Mouse (Mus musculus) natural killer cell, adult 2 months (primary cell): ENCODE measurements at regions not wholly inside any gene's neighbourhood (a gene's known extent, or its start where the extent isn't known, plus 50 kb on each side); places are given as distances from the start of the nearest gene placed in this dataset.

Experiments
- DNase-seq, 2 experiments: peaks; one replicate each; pipeline ENCODE4 v3.0.0; 2022; ENCODE audit warnings: low spot score in 2 of 2

GRCm38 (mm10) chr2:26787312-26787711 lies 77.5 kb downstream of the Abo start:
- DNase-seq = no peak

DNA sequence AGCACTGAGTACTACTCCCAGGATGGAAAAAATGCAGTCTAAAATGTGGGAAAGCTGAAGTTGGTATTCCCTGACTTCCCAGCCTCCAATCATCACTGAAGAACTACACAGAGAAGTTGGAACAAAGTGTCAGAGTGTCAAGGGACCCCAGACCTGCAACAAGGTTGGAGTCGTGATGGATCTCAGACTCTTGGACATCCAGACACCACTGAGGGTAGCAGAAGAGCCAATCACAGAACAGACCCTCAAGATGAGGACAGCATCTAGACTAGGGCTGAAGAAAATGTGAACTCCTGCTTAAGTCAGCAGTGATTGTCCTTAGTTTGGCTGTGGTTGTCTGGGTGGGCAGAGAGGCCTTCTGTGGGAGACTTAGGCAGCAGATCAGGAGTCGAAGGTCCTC lies 87.8 kb downstream of the Abo start:
- no peak for DNase-seq

DNA sequence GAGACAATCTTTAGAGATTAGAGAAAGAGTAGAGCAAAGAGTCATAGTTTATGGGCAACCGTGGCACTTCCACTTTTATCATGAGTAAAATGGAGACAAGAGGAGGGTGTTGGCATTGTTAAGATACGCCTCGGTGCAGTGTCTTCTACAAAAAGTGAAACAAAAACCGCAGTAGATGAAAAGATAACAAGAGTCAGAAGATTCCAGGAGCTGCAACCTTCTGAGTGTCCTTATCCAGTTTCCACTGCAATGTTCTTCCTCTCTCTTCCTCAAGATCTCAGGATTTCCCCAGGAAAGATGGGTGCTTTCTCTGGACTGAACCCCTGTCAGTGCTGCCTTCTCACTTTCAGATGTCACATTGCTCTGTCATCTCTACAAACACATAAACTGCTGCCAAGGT lies 82.3 kb upstream of the Lcn4 start:
- no peak for DNase-seq

DNA sequence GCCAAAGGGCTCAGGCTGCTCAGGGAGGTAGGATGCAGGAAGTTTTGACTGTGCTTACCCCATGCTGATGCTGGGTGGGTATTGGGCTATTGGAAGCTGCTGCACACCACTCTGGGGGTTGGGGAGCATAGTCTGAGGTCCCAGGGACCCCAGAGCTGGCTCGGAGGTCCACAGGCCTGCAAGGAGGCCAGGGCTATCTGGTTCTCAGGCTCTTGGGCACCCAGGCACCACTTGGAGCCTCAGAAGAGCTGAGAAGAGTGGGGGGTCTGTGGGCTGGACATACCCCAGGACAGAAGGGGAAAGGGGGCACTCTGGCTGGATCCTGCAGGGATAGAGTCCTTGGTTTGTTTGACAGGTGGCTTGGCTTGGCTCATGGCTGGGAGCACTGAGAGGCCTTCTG lies 80.8 kb upstream of the Lcn4 start:
- DNase-seq = no peak

DNA sequence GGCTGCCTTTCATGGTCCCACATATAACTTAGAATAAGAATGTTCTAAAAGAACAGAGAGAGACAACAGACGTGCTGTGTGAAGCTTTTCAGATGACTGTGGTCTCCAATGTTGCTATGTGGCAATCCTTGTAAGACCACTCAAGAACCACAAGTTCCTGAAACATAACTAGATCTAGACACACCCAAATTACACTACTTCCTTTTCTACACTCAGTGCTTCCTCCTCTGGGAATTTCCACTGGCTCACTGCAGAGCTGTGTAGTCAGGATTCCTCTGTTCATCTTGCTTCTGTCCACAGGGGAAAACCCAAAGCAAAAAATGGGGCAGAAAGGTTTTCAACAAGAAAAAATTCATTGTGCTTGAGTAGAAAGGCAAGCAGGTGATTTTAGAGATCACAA lies 73.3 kb upstream of the Lcn4 start:
- peak; percentile 12 to 16 for DNase-seq

DNA sequence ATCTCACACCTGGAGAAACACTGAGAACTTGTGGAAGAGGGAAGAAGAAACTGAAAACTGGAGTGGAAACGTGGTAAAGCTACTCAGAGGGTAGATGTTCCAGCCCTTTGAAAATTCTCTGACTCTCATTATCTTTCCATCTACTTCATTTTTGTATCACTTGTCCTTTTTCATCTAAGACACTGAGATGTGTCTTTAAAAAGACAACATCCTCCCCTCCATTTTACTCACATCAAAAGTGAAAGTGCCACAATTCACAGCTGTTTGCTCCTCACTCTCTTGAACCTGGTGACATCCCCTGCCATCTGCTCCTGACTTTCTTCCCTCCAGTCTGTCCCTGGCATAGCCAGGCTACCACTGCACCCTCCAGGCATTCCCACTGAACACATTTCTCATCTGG lies 67.8 kb upstream of the Lcn4 start:
- DNase-seq = no peak

DNA sequence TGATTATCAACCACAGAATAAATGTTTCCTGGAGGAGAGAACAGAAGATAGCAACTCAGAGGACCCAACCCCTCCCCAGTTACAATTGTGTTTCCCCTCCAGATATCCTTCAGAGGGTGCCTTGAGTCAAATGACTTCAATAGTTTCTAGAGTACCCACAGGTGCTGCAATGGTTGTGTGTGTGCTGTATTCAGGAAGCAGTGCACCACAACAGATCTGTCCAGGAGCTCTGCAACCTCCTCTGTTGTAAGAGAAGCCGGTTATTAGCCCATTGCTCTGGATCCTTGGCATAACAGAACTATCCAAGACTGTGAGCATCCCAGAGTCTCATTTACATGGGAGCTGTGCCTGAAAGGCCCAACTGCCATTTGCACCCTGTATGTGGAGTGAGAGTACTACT lies 66.6 kb upstream of the Lcn4 start:
- DNase-seq = no peak
